Mouse (Mus musculus) stomach, embryonic 15.5 days (tissue): ENCODE data around the gene Rhag. TPM values are rescaled to one million over a fixed set of nuclear protein-coding genes. Genes with fewer than 3 reads are reported as not detected.

Experiments
- ATAC-seq: fragments of 200-750 bp; cut with Nextera tagmentation; 2 replicates; pipeline ENCODE4 v1.8.0; 2017; ENCODE audit warnings: low read depth, moderate number of reproducible peaks, moderate TSS enrichment; ENCODE audit not compliant: insufficient read depth, low FRiP score
- H3K27ac ChIP-seq: fragments of 300-500 bp; sonication (generic); 2 replicates; pipeline ENCODE4 v1.5.1; 2015; ENCODE audit warnings: mild to moderate bottlenecking, inconsistent platforms
- H3K27me3 ChIP-seq: fragments of 300-500 bp; sonication (generic); replicated peaks from 2 replicates; pipeline ENCODE4 v1.6.1; 2015; ENCODE audit warnings: inconsistent platforms
- H3K36me3 ChIP-seq: fragments of 300-500 bp; sonication (generic); 2 replicates; pipeline ENCODE4 v1.6.1; 2015; ENCODE audit warnings: inconsistent platforms
- H3K4me1 ChIP-seq: fragments of 300-500 bp; sonication (generic); 2 replicates; pipeline ENCODE4 v1.6.1; 2015; ENCODE audit warnings: inconsistent platforms
- H3K4me2 ChIP-seq: fragments of 300-500 bp; sonication (generic); 2 replicates; pipeline ENCODE4 v1.6.1; 2015; ENCODE audit warnings: mild to moderate bottlenecking, inconsistent platforms
- H3K4me3 ChIP-seq: fragments of 300-500 bp; sonication (generic); replicated peaks from 2 replicates; pipeline ENCODE4 v1.5.1; 2015; ENCODE audit warnings: inconsistent platforms
- H3K9ac ChIP-seq: fragments of 300-500 bp; sonication (generic); 2 replicates; pipeline ENCODE4 v1.6.1; 2015; ENCODE audit warnings: inconsistent platforms
- H3K9me3 ChIP-seq: fragments of 300-500 bp; sonication (generic); 2 replicates; pipeline ENCODE4 v1.6.1; 2016; ENCODE audit warnings: inconsistent platforms
- WGBS: fragments of 180-500 bp; shearing (Covaris S2); methylation state at CpG from one replicate; pipeline ENCODE4 v1.1.7; 2015; 5-methylcytosine and 5-hydroxymethylcytosine counted together
- polyA plus RNA-seq: library from polyadenylated mRNA; unstranded; fragments of >200 nt; fragmentation: Nextera tagmentation; extraction: Ambion mirVana; gene quantifications from 2 replicates; pipeline ENCODE4 v1.2.1, GENCODE M21; 2015

The Rhag gene
- polyA plus RNA-seq, result 7.1 and 16.6 TPM in 2 replicates

DNA sequence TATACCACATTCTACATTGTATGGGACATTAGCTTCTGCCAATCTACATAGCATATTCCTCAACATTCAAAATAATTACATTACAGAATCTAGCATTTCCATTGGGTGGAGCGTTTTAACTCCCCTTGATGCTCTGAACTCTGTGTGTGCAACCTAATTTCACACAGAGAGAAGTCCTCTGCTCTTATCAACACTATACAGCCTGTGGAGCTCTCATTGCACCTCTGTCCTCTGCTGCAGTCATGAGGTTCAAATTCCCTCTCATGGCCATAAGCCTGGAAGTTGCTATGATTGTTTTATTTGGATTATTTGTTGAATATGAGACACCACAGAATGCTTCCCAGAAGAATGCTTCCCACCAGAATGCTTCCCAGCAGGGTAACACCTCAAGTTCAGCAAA is at the start of gene Rhag:
Gene Rhag (plus strand): TSS at position 193 of the 400 bp plus-strand sequence.
- no peaks in the 10 kb centered on the region for H3K36me3 ChIP-seq
- H3K27ac ChIP-seq, result no peak within 1 kb of the TSS
- H3K4me3 ChIP-seq, result no peak within 1 kb of the TSS
- ATAC-seq, result peak; percentile 77; the same call in 1 of the 2 replicates
- no peaks in the 10 kb centered on the region for H3K9me3 ChIP-seq
- no peak within 1 kb of the TSS for H3K9ac ChIP-seq
- H3K4me1 ChIP-seq, result no peaks in the 10 kb centered on the region
- 55% methylated on average over 1 of the region's 1 CpGs for WGBS
- H3K27me3 ChIP-seq, result no peaks in the 10 kb centered on the region
- H3K4me2 ChIP-seq, result no peak within 1 kb of the TSS

DNA sequence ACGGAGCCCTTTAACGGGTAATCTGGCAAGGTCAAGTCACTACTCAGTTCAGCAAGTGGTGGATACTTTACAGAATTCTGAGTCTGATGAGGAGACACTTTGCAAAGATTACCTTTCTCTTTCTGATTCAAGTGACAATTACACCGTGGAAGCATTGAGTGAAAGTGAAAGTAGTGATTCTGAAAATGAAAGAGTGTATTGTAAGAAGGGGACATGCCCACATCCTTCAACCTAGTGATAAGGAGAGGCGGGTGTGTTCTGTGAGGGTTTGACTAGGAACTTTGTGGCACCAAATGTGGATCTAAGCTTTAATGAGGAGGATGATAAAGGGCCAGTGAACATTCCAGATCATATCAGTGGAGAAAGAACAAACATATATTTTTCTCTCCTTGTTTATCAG is 47.3 kb upstream of the Rhag start:
- no peaks in the 10 kb centered on the region for H3K9me3 ChIP-seq
- H3K4me2 ChIP-seq, result no peak overlapping the region
- no peak overlapping the region for H3K4me3 ChIP-seq
- no peak overlapping the region for H3K9ac ChIP-seq
- no peaks in the 10 kb centered on the region for H3K36me3 ChIP-seq
- WGBS, result 75% methylated on average over 4 of the region's 4 CpGs
- no peak for ATAC-seq
- no peaks in the 10 kb centered on the region for H3K4me1 ChIP-seq
- H3K27me3 ChIP-seq, result no peaks in the 10 kb centered on the region
- H3K27ac ChIP-seq, result no peak overlapping the region

DNA sequence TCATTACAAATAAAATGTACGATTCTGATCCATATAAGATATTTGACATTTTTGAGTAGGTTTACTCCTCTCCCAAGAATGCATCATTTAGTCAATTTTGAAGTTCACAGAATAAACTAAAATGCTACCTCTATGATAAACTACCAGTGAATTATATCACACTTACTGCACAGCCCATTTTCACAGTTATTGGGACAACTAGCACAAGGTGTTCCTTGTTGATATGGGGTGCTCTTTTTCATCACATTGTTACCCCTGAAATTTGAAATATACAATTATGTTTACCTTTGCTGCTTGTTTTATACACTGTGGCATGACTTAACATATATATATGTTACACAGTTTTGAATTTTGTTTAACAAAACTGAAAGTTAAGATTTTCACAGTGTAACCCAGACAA is 43.8 kb upstream of the Rhag start:
- H3K36me3 ChIP-seq, result no peaks in the 10 kb centered on the region
- H3K4me1 ChIP-seq, result no peaks in the 10 kb centered on the region
- no peak for ATAC-seq
- no peak overlapping the region for H3K4me2 ChIP-seq
- no peak overlapping the region for H3K27ac ChIP-seq
- 82% methylated on average over 1 of the region's 1 CpGs for whole genome bisulfite sequencing
- H3K27me3 ChIP-seq, result no peaks in the 10 kb centered on the region
- H3K9me3 ChIP-seq, result no peaks in the 10 kb centered on the region
- no peak overlapping the region for H3K4me3 ChIP-seq
- no peak overlapping the region for H3K9ac ChIP-seq

DNA sequence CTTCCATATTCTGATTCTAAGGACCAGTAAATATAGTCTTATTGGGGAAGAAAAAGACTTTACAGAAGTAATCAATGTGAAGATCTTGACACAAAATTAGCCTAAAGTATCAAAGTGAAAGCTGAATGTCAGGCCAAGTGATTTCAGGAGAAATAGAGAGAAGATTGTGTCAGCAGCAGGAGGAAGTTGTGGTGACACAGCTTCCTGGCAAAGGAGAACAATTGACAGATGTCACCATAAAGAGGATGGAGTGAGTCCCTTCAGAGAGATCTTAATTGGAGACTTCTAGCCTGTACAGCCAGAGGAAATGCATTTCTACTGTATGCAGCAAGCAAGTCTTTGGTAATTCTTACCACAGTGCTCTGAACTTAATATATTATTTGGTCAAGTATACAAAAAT is 21.0 kb upstream of the Rhag start:
- Histone ChIP-seq H3K27me3 (no peaks in the 10 kb centered on the region), H3K9ac (no peak overlapping the region), H3K27ac (no peak overlapping the region), H3K4me3 (no peak overlapping the region), H3K4me2 (no peak overlapping the region), H3K36me3 (no peaks in the 10 kb centered on the region), H3K4me1 (no peaks in the 10 kb centered on the region), H3K9me3 (no peaks in the 10 kb centered on the region)
- no peak for ATAC-seq

DNA sequence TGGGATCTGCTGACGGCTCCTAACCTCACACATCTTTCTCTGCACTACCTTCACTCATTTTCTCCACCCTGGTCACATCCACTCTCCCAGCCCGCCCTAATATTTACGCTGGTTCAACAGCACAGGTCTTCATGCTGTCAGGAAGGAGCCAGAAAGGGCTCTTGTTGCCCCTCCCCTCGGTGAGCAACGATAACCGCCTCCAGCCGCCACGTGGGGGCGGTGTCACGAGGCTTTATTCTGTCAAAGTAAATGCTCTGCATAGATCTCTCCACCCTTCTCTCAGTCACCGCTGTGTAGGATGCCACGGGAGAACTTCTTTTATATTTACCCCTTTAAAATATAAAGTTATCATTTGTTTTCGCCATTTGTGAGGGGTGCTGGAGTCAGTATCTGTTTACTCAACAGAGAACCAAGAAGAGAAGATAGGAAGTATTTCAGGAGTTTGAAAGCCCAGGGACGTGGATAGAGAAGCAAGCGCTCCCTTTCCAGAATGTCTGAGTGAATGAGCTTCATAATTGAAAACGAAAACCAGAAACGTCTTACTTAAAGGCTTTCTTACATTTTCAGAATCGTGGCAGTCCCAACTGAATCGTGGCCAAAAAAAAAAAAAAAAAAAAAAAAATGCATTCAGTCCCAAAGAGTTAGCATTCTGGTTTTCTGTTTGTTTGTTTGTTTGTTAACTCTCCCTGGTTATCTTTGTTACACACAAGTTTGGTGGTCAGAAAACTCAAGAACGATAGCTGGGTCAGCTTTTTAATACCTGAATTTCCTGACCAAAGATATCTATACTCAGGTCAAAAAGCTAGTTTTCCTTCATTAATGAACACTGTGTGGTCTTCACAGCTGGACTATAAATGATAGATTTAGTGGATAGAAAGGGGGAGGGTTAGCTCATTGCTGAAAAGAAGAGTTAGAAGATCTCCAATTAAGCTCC is 16.7 kb upstream of the Rhag start:
- no peak overlapping the region for H3K27ac ChIP-seq
- no peak overlapping the region for H3K4me3 ChIP-seq
- H3K27me3 ChIP-seq, result no peaks in the 10 kb centered on the region
- no peaks in the 10 kb centered on the region for H3K9me3 ChIP-seq
- no peak overlapping the region for H3K9ac ChIP-seq
- H3K4me2 ChIP-seq, result no peak overlapping the region
- H3K4me1 ChIP-seq, result no peaks in the 10 kb centered on the region
- ATAC-seq, result peak; percentile 70; the same call in 1 of the 2 replicates
- no peaks in the 10 kb centered on the region for H3K36me3 ChIP-seq
- WGBS, result 51% methylated on average over 20 of the region's 20 CpGs

DNA sequence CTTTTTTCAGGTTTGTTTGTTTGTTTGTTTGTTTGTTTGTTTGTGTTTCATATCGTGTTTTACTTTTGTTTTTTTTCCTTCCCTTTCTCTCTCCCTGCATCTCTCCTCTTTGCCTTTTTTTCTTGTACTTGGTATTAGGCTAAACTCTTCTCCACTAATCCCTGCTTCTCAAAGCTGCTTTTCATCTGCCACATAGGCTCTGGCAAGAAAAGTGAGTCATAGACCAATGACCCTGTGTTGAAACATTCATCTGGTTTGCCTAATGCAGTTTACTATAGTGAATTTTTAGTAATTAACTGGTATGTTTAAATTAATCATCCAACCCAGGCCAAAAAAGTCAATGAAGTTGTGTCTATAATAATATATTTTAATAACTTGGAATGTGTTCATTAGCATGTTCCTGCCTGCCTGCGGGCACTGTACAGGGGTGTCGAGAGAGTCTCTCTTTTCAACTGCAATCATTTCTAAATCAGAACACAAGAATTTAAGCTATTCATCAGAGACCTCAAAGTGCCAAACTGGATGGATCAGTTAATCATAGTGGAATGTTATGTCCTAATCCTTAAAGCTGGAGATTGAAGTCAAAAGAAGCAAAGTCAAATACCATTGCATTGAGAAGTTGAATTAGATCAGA is 8.1 kb upstream of the Rhag start:
- 75% methylated on average over 3 of the region's 3 CpGs for WGBS
- Histone ChIP-seq H3K4me3 (no peak overlapping the region), H3K4me1 (no peaks in the 10 kb centered on the region), H3K9me3 (no peaks in the 10 kb centered on the region), H3K9ac (no peak overlapping the region), H3K27ac (no peak overlapping the region), H3K27me3 (no peaks in the 10 kb centered on the region), H3K4me2 (no peak overlapping the region), H3K36me3 (no peaks in the 10 kb centered on the region)
- no peak for ATAC-seq

DNA sequence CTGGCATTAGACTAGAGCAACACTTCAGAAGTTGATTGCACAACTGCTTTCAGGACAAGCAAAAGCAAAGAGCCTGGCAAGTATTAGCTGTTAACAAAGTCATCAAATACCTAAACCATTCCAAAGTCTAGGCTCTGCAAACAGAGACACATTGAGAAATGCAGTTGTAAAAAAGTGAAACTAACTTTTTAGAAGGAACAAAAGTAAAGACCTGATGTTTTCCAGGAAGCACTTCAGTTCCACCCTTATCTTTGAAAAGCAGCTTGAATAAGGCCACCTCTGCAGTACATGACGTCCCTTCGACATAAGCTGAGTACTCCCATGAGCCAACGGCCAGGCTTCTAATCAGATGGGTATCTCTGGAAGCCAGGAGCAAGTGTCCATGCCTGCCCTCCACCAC is 4.4 kb upstream of the Rhag start:
- Histone ChIP-seq H3K9ac (no peak overlapping the region), H3K27me3 (no peaks in the 10 kb centered on the region), H3K36me3 (no peaks in the 10 kb centered on the region), H3K4me3 (no peak overlapping the region), H3K9me3 (no peaks in the 10 kb centered on the region), H3K4me2 (no peak overlapping the region), H3K27ac (no peak overlapping the region), H3K4me1 (no peaks in the 10 kb centered on the region)
- 40% methylated on average over 3 of the region's 3 CpGs for WGBS
- ATAC-seq, result peak; percentile 96

DNA sequence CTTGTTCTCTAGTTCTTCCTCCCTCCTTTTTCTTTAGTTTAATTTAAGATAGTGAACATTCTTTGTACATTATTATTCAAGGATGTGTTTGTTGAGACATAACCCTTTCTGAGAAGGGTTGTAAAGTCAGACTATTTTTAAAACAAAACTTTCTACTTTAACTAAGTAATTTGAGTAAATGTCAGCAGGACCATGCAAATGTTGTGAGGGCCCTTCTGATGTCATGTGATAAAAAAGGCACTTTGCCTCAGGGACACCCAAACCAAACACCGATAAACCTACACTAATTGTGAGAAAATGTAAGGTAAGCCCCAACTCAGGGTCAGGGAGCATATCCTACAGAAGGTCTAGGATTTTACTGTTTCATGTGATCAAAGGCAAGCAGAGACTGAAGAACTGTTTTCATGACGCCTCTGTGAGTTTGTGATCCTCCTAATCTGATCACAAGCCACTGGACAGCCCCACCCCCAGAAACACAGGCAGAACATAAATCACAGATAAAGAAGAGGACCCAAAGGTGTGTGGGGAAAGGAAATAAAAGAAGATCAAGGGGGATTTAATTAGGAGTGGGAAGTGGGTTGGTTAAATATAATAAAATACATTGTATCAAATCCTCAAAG is 3.9 kb upstream of the Rhag start, which contains the start of gene Crisp2:
Gene Crisp2 (minus strand): TSS at position 51 of the 620 bp plus-strand sequence.
- H3K4me2 ChIP-seq, result no peak within 1 kb of the TSS
- H3K27me3 ChIP-seq, result no peaks in the 10 kb centered on the region
- H3K9me3 ChIP-seq, result no peaks in the 10 kb centered on the region
- peak; percentile 44; the same call in 1 of the 2 replicates for ATAC-seq
- H3K36me3 ChIP-seq, result no peaks in the 10 kb centered on the region
- no peaks in the 10 kb centered on the region for H3K4me1 ChIP-seq
- H3K27ac ChIP-seq, result no peak within 1 kb of the TSS
- H3K9ac ChIP-seq, result no peak within 1 kb of the TSS
- 34% methylated on average over 2 of the region's 2 CpGs for WGBS
- no peak within 1 kb of the TSS for H3K4me3 ChIP-seq

DNA sequence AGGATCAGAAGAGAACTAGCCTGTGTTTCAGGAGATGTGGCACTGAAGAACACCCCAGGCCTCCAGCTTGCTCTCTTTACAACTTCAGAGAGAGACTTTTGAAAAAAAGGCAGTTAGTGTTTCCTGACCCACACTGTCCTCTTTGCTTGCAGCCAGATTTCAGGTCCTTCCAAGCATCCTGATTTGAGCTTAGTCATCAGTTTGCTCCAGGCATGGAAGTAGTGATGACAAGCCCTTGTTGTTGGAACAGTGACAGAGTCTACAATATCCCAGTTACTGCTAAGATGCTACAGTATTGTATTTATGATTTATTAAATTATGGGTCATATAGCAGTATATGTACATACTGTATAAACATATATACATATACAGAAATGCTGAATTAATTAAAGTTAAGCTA is 2.9 kb upstream of the Rhag start:
- H3K4me2 ChIP-seq, result no peak overlapping the region
- H3K4me3 ChIP-seq, result no peak overlapping the region
- no peak overlapping the region for H3K27ac ChIP-seq
- no peaks in the 10 kb centered on the region for H3K27me3 ChIP-seq
- H3K4me1 ChIP-seq, result no peaks in the 10 kb centered on the region
- H3K36me3 ChIP-seq, result no peaks in the 10 kb centered on the region
- H3K9me3 ChIP-seq, result no peaks in the 10 kb centered on the region
- H3K9ac ChIP-seq, result no peak overlapping the region
- ATAC-seq, result no peak

DNA sequence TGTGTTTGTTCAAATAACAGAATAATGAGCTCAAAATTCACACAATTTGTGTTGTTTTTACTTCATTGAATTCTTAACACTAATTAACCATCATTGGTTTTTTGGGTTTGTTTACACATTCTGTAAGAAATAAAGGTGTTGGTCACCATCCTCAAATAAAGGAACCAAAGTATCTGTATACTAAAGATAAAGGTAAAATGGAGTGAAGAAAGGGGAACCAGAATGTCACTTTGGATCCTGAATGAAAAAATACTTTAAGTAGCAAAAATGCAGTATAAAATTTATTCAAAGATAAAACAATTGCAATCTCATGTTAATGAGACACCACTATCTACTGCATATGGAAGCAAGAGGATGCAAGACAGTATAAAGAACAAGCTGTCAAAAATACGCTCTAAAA is 634 bp downstream of the Rhag start:
- no peak for ATAC-seq
- Histone ChIP-seq H3K36me3 (no peaks in the 10 kb centered on the region), H3K4me3 (no peak overlapping the region), H3K27ac (no peak overlapping the region), H3K9me3 (no peaks in the 10 kb centered on the region), H3K4me1 (no peaks in the 10 kb centered on the region), H3K27me3 (no peaks in the 10 kb centered on the region), H3K4me2 (no peak overlapping the region), H3K9ac (no peak overlapping the region)
- 74% methylated on average over 1 of the region's 1 CpGs for WGBS

DNA sequence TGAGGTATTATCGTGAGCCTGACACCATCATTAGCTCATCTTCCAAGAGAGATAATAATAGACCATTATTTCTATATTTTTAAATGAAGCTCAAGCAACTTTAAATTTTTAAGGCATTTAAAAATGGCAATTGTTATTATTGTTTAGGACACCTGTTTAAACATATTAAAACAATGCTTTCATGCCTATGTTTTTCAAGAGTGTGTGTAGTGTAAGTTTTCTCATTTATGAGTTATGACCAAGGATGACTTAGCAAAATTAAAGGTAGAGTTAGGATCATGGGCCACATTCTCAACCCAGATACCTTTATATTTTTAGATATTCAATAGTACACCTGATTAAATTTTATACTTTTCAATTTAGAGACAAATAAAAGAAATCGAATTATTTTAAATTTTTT is 1.3 kb downstream of the Rhag start:
- H3K4me2 ChIP-seq, result no peak overlapping the region
- no peaks in the 10 kb centered on the region for H3K4me1 ChIP-seq
- WGBS, result 64% methylated on average over 2 of the region's 2 CpGs
- H3K27me3 ChIP-seq, result no peaks in the 10 kb centered on the region
- H3K4me3 ChIP-seq, result no peak overlapping the region
- H3K9ac ChIP-seq, result no peak overlapping the region
- H3K9me3 ChIP-seq, result no peaks in the 10 kb centered on the region
- no peak for ATAC-seq
- no peak overlapping the region for H3K27ac ChIP-seq
- H3K36me3 ChIP-seq, result no peaks in the 10 kb centered on the region

DNA sequence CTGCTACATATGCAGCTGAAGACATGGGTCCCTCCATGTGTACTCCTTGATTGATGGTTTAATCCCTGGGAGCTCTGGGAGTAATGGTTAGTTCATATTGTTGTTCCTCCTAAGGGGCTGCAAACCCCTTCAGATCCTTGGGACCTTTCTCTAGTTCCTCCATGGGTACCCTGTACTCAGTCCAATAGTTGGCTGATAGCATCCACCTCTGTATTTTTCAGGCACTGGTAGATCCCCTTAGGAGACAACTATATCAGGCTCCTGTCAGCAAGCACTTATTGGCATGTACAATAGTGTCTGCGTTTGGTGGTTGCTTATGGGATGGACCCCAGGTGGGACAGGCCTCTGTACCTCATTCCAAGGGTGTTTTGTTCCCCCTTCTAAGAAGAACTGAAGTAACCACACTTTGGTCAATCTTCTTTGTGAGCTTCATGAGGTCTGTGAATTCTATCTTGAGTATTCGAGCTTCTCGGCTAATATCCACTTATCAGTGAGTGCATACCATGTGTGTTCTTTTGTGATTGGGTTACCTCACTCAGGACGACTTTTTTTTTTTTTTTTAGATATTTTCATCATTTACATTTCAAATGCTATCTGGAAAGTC is 6.5 kb downstream of the Rhag start:
- no peak overlapping the region for H3K9ac ChIP-seq
- H3K4me3 ChIP-seq, result no peak overlapping the region
- H3K4me2 ChIP-seq, result no peak overlapping the region
- no peaks in the 10 kb centered on the region for H3K27me3 ChIP-seq
- H3K4me1 ChIP-seq, result no peaks in the 10 kb centered on the region
- ATAC-seq, result no peak
- H3K27ac ChIP-seq, result no peak overlapping the region
- H3K36me3 ChIP-seq, result no peaks in the 10 kb centered on the region
- WGBS, result 67% methylated on average over 4 of the region's 4 CpGs
- no peaks in the 10 kb centered on the region for H3K9me3 ChIP-seq
